Mouse (Mus musculus) lung, postnatal 14 days (tissue): ENCODE data around the gene Setd1b.
A peak's percentile ranks its signal among the peaks of the same experiment; 100 is the strongest.

Experiments
- DNase-seq: peaks from one replicate; pipeline ENCODE4 v3.0.0; 2021

Setd1b gene

DNA sequence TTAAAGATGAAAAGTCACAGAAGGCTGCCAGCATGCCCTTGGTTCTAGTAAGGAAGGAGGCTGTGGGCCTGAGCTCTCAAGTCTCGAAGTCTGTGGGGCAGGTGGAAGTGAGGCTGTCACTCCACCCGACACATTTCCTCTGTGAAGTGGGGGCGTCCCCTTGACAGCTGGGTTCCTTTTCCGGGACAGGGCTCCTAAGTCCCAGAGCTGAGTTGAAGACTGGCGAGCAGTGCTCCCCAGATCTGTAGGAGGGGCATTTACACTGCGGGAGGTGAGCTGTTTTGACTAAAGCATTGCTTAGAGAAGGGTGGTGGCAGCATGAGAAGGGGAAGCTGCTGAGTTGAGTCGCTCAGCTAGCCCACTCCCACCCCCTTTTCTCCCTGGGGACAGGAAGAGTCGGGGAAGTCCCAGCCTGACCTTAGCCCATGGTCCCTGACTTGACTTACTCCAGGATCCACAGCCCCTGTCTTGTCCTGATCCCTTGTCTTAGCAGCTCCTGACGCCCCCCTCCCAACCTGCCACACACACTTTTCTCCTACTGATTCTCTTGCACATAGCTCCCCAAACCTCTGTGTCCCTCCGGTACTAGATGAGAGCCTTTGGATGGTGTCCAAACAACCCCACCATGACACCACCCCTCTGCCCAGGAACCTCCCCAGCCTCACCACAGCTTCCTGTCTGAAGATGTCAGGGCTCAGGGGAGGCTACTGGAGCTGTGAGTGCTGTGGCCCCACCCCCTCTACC, 13.4 kb upstream of the Setd1b start:
- DNase-seq = peak; percentile 49

DNA sequence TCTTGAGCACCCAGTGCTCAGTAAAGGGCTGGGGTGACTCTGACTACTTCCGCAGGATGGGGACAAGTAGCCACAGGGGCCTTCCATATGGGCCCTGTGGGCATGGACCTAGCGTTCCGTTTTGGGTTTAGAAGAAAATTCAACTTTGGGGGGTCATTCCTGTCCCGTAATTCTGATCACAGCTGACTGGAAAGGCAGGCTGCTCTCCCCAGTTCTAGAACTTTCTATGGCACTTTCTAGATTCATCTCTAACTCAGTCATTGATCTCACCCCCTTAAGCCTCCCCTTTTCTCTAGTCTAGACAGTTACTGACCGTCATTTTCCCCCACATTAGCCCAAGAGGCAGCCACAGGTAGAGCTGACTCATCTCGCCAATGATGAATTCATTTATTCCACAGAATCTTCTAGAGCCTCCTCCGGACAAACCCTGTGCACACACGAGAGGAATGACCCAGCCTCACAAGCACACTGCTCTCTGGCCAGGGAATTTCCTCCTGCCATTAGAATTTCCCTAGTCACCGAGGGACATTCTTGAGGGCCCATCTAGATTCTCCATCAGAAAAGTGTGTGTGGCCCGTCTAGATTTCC, 12.7 kb upstream of the Setd1b start:
- DNase-seq = no peak

DNA sequence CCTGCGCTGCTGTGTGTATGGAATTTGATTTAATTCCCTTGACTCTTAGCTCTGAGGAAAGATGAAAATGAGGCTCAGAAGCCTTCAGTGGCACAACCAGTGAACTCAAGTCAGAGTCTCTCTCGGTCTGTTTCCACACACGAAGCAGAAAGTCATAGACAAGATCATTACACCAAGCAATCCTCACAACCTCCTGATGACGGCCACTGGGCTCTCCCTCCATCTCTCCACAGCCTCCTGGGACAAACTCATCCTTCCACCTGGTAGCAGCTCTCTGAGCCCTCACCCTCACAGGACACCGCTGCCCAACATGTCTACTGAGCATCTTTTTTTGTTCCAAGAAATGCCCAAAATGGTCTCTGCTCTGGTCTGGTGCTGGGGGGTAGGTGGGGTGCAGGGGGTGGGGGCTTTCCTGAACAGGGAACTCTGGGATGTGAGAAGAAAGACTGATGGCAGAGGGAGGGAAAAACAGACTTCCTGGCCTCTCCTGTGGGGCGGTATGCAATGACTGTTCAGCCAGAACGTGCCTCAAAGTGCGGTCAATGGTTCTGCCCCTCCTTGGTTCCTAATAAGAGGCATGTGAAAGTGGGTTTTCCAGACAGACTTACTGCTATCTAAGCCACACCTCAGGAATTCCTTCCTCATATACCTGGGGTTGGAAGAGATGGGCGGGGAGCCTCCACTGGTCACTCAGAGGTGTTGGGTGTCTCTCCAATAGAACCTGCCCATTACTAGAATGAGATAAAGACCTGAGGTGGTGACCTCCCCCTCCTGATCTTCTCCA, 11.8 kb upstream of the Setd1b start:
- no peak for DNase-seq

DNA sequence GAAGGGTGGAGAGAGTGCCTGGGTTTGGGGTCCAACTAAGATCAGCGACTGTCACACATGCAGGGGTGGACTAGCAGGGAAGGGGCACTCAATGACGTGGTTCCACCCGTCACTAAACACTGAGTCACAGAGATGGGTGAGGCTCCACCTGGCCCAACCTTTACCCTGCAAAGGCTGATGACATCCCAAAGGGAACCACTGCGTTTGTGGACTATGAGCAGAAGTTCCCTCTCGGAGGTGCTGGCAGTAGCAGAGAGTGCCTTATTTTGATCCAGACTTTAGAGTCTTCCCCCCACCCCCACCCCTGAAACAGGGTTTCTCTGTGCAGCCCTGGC, 11.2 kb upstream of the Setd1b start:
- DNase-seq = no peak

DNA sequence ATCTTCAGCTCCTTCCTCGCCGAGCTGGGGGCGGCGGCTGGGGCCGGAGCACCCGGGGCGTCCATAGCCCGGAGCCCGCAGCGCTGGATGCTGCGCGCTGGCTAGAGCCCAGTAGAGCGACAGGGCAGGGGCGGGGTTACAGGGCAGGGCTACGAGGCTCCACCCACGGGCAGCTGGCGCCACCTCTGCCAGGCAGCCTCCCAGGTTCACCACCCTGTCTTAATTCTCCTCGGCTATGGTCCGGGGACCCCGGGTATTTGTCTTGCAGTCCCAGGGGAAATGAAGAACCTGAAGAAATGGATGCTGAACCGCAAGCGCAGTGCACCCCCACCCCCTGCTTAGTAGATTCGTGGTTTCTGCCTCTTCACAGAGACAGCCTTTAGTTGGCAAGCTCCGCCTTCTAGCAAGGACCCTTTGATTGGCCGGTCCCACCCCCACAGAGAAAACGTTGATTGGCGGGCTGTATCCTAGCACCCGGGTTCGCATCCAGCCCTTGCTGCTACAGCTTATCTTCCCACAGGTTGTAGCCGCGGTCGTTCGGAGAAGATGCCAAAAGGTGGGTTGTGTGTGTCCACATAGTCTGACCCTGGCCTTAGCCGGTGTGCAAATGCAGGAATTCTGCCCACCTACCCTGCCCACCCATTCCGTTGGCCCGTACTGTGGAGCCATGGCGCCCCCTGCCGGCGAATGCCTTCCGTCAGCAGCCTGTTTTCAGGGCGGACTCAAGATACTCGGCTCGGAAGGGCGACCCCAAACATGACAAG, 9.5 kb upstream of the Setd1b start, which contains the start of gene Rhof:
Gene Rhof (minus strand): TSS at position 385 of the 764 bp plus-strand sequence.
- DNase-seq = peak; percentile 90

DNA sequence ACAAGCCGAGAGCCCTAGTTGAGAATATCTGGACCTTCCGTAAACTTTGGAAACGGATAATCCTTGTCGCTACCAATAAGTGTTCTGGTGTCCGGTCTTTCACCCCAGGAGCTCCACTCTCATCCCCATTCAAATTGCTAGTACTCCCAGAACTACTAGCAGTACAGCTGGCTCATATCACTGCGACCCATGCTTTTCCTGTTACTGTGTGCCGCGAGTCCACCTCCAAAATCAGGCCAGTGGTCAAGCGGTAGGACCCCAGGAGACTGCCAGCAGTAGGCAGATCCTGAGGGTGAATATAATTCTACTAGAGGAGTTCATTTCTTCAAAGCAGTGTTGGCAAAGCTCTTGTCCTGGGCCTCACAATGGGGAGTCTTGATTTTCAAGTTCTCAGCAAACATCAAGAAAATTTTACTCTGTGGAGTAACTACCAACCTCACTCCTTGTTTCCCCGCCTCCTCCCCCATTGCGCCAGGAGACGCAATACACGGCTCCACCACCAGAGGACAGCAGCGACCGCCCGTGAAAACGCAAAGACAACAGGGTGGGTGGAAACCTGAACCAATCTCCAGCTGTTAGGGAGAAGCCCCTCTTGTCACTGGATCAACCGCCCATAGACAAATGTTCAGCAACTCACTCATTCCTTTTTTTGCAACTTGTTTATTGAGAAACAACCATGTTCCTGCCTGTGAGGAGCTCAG, 8.8 kb upstream of the Setd1b start:
- peak; percentile 93 for DNase-seq

DNA sequence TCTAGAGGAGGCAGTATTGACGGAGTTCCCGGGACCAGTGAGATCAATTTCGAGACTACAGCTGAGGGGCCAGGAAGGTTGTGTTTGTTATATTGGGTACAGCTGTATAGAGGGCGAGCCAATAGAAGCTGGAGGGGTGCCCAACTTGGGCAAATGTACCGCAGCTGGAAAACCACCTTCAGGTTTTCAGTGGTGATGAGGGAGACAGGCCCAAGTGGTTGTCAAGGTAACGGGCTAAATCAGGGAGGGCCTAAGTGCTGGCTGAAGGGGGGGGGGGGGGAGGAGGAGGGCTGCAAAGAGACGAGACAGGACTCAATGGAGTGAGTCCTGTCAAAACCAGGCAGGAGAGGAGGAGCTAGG, 8.2 kb upstream of the Setd1b start:
- peak; percentile 49 for DNase-seq

DNA sequence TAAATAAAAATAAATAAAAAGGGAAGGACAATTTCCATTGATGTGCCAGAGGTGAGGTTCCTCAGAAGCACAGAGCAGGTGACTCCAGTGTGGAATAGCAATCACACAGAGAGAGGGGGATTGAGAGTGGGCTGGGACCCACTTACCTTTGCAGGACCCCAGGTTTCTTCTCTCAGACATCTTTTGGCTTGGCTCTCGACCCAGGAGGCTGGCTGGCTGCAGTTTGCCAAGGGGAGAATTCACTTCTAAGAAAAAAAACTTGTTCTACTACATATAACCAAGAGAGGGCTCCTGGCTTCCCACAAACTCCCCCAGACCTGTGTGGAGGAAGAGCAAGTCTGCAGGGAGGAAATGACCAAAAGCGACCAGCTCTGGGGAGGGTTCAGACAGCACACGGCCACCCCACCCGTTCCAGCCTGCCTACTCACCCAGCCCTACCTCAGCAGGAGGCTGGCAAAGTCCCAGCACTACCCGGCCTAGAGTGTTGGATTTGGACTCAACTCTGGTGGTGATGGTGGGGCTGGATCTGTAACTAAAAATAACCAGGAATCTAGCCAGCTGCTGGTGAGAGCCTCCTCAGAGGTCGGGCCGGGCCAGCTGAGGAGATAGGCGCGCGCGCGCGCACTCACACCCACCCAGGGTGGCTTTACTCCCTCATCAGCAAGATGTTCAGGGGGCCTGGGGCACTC, 7.7 kb upstream of the Setd1b start:
- peak; percentile 83 for DNase-seq

DNA sequence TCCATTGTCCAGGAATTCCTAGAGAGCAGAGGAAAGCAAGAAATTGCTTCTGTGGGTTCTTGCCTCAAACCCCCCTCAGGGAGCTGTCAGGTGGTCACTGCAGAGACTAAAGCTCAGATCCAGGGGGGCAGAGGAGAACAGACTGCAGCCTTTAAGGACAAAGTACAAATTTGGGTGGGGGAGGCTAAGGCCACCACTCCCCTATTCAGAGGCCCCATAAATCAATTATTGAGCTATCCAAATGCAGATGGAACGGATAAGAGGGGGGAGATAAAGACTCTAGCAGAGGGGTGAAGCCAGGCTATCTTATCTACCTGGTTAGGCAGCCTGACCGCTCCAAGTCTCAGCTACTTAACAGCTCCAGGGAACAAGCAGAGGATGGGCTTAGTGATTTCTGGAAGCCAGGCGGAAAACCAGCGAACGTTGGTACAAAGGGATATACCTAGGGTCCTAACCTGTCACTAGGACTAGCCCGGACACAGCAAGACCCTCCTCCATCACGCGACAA, 7.1 kb upstream of the Setd1b start:
- no peak for DNase-seq

DNA sequence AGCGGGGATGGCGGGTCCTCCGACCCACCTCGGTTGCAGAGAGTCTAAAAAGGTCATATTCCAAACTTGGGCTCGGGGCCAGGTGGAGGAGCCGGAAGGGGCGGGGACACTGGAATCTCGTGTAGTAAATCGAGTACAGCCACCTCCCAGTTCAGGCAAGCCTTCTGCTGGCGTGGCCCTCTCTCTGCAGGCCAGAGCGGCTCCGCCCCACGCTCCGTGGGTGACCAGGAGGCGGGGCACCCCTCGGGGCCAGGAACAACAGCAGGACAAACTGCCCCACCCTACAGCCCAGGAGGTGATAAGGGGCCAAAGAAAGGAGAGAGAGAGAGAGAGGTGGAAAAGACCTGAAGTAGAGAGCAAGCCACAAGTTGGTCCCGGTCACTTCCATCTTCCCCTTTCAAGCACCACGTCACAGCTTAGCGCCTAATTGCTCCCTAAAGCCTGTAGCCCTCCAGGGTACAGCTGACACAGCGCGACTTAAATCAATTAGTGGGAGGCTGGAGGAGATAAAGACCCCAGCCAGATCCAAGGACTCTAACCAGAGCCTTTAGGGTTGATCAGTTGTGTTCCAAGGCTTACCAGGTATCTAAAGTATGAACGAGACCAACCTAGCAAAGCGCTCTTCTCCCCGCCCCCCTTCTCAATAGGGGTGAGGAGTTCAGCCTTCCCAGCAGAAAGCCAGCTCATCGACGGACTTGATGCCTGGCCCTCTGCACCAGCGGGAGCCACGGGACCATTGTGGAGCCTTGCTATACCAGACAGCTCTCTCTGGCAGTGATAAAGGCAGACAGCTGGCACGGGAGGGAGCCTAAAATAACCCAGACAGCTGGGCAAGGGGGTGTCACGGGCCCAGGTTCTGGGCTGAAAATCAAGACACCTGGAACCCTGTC, 6.3 kb upstream of the Setd1b start:
- peak; percentile 89 for DNase-seq

DNA sequence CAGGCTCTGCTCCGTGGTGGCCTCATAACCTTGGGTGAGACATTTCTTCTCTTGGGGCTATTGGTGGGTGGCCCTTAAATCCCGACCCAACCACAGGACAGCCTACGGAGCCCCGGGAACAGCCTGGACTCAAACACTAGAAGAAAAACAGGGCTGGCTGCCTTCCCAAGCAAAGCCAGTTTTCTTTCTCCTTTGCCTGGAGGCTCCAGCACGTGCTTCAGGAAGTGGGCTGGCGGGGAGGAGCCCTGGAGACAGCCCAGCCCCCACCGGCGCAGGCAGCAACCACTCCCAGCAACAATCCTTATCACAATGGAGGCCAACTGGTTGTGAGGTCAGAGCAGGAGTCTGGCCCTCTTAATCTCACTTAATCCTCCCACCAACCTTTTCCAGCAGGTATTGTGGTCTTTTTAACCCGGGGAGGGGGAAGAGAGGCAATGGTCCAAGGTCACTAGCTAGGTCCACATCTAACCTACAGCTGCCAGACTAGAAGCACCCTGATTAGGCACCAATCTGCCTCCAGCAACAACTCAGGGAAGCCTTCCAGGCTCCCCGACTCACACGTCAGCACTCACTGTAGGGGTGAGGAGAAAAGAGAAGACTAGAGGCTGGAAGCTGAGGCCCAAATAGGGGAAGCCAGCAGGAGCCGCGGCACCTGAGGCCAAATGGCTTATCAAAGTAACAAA, 5.5 kb upstream of the Setd1b start:
- DNase-seq = peak; percentile 95

DNA sequence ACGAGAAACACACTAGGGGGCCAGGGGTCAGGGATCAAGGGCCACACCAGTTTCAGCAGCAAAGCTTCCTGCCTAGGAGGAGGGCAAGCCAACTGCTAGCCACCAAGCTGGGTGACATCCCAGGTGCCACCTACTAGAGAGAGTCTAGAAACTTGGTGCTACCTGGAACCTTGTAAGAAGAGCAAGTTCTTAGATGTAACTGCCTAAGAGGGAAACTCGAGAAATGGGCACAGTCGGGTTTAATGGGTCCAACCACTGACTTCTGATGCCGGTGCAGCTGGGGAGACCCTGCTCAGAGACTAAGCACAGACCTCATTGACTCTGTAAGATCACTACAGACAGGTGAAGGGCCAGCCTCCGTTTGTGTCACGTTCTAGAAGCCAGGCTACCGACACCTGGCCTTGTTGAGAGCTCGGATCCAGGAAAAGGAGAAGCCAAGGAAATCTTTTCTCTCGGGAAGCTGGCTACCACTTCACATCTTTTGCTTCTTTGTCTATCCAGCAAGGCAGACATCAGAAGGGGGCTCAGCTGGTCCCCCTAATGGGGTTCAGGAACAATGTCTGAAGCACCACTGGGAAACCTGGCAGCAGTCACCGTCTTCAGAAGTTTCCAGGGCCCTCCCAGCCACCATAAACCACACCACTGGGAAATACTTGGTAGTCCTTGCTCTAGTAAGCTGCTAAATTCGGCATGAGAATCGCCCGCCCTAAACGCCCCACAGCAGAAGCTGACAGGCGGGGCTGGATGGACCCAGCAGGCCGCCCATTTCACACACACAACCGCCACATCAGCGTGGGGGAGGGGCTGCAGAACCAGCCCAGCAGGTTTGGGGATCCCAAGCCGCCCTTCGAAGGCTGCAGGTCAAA, 4.7 kb upstream of the Setd1b start:
- DNase-seq = peak; percentile 91

DNA sequence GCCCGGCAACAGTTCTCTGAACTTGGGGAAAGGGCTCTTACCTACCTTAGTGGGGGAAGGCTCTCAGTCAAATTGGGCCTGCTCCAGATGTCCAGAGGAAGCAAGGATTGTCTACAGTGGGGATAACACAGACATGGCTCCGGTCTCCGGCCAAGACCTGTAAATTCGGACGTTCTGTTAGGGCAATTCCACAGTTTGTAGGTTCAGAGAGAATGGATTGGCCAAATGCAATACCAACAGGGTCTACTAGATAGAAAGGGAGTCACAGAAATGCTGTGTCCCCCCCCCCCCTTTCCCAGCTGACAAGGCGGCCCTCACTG, 4.1 kb upstream of the Setd1b start:
- no peak for DNase-seq

DNA sequence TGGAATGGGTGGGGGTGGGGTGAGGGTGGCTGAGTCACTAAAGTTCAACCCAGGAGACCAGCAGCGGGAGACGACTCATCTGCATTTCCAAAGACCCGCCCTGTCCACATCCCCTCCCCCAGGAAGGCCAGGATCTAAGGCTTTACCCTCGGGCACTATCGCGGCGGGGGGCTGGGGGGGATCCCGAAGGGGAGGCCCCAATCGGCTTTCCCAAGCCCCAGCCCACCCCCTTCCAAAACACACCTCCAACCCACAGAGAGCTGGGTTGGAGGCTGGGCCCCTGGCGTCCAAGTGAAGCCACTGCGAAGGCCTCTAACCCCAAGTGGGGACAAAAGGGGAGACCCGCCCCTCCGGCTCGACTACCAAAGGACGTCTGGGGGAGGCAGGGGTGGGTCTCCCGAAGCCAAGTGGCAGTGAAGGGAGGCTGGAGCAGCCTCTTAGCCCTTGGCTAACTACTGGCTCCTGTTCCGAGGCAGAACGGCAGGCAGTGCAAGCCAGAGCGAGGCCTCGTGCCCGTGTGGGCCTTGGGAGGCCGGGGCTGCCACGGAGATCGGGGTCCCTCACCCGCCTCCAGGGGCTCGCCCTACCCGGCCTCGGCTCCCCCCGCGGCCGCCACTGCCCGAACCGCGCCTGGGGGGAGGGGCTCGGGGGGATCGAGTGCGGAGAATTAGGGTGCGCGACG, 3.6 kb upstream of the Setd1b start:
- peak; percentile 74 for DNase-seq

DNA sequence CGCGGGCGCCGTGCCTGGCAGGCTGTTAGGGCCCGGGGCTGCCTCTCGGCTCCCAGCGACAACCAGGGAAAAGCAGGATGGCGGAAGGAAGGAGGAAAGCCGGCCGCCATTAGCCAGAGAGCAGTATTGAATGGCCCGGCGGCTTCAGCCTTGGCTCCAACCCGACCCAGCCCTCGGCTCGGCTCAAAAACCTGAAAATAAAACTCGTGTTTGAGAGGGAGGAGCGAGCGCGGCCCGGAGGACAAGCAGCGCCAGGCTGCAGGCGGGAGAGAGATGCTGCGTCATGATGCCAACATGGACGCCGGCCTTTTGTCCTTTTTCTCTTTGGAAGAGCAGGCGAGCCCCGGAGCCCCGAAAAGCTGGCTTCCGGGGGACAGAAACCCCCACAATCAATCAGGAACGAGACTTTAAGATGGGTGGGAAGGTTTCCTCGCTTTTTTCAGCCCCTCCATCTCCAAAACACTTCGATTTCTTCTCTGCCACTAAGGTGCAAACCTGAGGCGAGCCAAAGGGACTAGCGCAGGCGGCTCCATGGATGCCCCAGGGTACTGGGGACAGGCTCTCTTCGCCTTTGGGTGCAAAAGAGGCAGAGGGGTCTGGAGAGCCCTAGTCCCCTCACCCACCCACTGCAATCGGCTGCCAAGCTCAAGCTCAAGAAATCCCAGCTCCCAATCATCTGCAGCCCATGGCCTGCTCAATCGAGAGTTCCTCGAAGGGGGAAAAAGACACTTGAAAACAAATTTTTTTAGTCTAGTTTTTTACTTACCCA, 2.9 kb upstream of the Setd1b start:
- DNase-seq = peak; percentile 85

DNA sequence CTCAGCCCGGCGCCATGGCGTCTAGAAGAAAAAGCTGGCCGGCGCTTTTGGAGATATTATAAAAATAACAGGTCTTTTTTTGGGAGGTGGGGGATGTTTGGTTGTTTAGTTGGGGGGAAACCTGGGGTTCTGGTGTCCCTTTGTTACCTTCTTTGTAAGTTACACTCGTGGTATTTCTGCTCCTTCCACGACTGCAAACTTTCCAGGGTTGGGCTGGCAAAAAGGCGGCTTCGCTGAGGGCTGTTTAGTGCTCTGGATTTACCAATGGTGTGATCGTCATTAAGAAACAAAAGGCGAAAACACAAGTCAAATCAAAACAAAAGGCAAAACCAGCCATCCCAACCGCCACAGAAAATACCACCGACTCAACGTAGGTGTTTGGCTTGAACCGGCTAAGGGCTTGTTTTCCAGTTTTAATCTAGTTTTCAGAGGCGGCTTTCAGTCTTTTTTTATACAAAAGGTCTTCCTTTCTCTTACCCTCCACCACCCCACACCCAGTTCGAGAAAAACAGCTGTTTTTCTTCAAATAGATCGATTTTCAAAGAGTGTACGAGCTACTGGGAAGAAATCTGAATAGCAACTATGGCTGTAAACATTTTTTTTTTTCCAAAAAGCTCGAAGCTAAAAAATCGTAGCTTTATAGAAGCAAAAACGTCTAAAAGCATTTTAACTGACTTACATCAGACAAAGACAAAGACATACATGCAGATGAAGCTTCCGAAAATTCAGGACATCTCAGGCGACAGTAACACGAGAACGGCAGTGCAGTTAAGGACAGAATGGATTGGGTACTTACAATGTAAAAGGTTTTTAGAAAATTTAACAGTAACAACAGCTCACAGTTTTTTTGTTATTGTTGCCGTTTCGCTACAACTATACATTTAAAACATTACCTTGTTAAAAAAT, 2.0 kb upstream of the Setd1b start:
- peak; percentile 38 for DNase-seq
